ENCODE assay signal across 8 mouse cellular contexts in the genomic region with DNA sequence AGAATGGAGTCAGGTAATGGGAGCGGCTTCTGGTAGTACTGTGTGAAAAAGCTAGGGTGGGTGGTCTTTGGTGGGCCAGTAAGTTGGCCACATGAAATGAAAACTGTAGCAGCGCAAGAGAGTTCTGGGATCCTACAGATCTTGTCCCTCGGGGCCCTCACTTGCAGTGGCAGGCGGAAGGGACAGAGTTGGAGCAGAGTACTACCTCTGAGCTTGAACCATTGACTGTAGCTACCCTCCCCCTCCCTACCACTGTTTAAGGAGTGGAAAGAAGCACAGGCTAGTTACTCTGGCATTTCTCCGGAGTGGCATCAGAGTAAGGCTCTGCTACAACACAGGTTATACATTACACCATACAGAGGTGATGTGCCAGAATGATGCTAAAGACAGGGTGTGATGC. TPM values are rescaled to one million over a fixed set of nuclear protein-coding genes. Genes with fewer than 3 reads are reported as not detected.
DNase-seq lines count a peak whose midpoint lies in the region; ATAC-seq and TF ChIP-seq lines count a peak whose summit lies in the region.

No protein-coding gene starts in this region.

- intact Hi-C loops in left cerebral cortex, postnatal 14 days (cut with DNase I), result no loop called here

- TF ChIP-seq POLR2A in cerebellum, adult 2 months (IDR thresholded peaks at IDR 0.05; ENCODE audit: borderline replicate concordance, insufficient read depth, low read length), result no peak

- peak overlapping the region; percentile 56 for H3K4me2 ChIP-seq in forebrain, embryonic 13.5 days
- H3K4me2 ChIP-seq in liver, embryonic 15.5 days, result peak overlapping the region; percentile 65

- peak; percentile 80; the same call in 1 of the 2 replicates for ATAC-seq in forebrain, embryonic 13.5 days
- ATAC-seq in liver, embryonic 15.5 days (ENCODE audit: insufficient read depth), result peak; percentile 23

- H3K4me1 ChIP-seq in cerebellum, adult 2 months (ENCODE audit: control insufficient read depth, insufficient read depth, low read length), result no peaks in the 10 kb centered on the region
- 0 out of 2 replicates have a peak, but pooled peaks cover 3% of the 10 kb centered on the region for H3K4me1 ChIP-seq in forebrain, embryonic 13.5 days
- H3K4me1 ChIP-seq in liver, embryonic 15.5 days (replicated peaks), result peaks cover 8% of the 10 kb centered on the region; the same call in 1 of the 2 replicates

- no peaks in the 10 kb centered on the region for H3K79me2 ChIP-seq in C2C12 (ENCODE audit: control insufficient read depth, insufficient read depth)

- no peaks in the 10 kb centered on the region for H3K27me3 ChIP-seq in cerebellum, adult 2 months (ENCODE audit: control insufficient read depth, insufficient read depth, low read length)
- no peaks in the 10 kb centered on the region for H3K27me3 ChIP-seq in C2C12 (ENCODE audit: control insufficient read depth, insufficient read depth, insufficient read length)
- H3K27me3 ChIP-seq in forebrain, embryonic 13.5 days, result peaks cover 11% of the 10 kb centered on the region; the same call in 1 of the 2 replicates
- no peaks in the 10 kb centered on the region for H3K27me3 ChIP-seq in liver, embryonic 15.5 days

- H3K4me3 ChIP-seq in cerebellum, adult 2 months (replicated peaks; ENCODE audit: insufficient read depth, low read depth, low read length), result peak overlapping the region; percentile 77
- H3K4me3 ChIP-seq in C2C12 (ENCODE audit: insufficient read depth, poor library complexity, severe bottlenecking), result peak overlapping the region; percentile 46
- H3K4me3 ChIP-seq in forebrain, embryonic 13.5 days, result peak overlapping the region; percentile 49
- H3K4me3 ChIP-seq in liver, embryonic 15.5 days (replicated peaks), result peak overlapping the region; percentile 67

- H3K9me3 ChIP-seq in forebrain, embryonic 13.5 days (replicated peaks), result no peaks in the 10 kb centered on the region
- no peaks in the 10 kb centered on the region for H3K9me3 ChIP-seq in liver, embryonic 15.5 days (replicated peaks)

- no peak for TF ChIP-seq CTCF in cerebellum, adult 2 months (IDR thresholded peaks at IDR 0.05; ENCODE audit: borderline replicate concordance, insufficient read depth, low read depth, low read length)
- no peak for TF ChIP-seq CTCF in C2C12 (IDR thresholded peaks at IDR 0.05; ENCODE audit: control insufficient read depth, insufficient read depth, insufficient read length)

- WGBS in cerebellum, adult 2 months, result 8% methylated on average over 5 of the region's 5 CpGs
- WGBS in forebrain, embryonic 13.5 days, result 24% methylated on average over 5 of the region's 5 CpGs
- 16% methylated on average over 5 of the region's 5 CpGs for WGBS in liver, embryonic 15.5 days (ENCODE audit: insufficient replicate concordance)

- H3K9ac ChIP-seq in forebrain, embryonic 13.5 days, result peak overlapping the region; percentile 40
- peak overlapping the region; percentile 55 for H3K9ac ChIP-seq in liver, embryonic 15.5 days

- peaks cover 2% of the 10 kb centered on the region for H3K36me3 ChIP-seq in C2C12 (ENCODE audit: control insufficient read depth, insufficient read depth)
- no peaks in the 10 kb centered on the region for H3K36me3 ChIP-seq in forebrain, embryonic 13.5 days (ENCODE audit: poor library complexity, severe bottlenecking)
- H3K36me3 ChIP-seq in liver, embryonic 15.5 days (replicated peaks), result peaks cover 8% of the 10 kb centered on the region

- no peak overlapping the region for H3K27ac ChIP-seq in cerebellum, adult 2 months (ENCODE audit: insufficient read depth, low read length)
- H3K27ac ChIP-seq in forebrain, embryonic 13.5 days, result no peak overlapping the region
- 0 out of 2 replicates have a peak overlapping the region, but pooled peaks have one; percentile 38 for H3K27ac ChIP-seq in liver, embryonic 15.5 days (replicated peaks)

- peaks cover 2% of the 10 kb centered on the region for H3K79me3 ChIP-seq in C2C12 (ENCODE audit: low read depth)

- DNase-seq in cerebellum, adult 2 months, result no peak
- no peak for DNase-seq in cerebellum, postnatal 4 days (ENCODE audit: low spot score in 2 of 2)
- no peak for DNase-seq in embryo, embryonic 11 days
- no peak for DNase-seq in gastrocnemius, postnatal 10 days
- no peak for DNase-seq in left cerebral cortex, postnatal 14 days (ENCODE audit: low spot score in 2 of 2)

- H3ac ChIP-seq in C2C12 (ENCODE audit: control insufficient read depth, insufficient read length, low read depth), result peak overlapping the region; percentile 56

TF ChIP-seq in C2C12, 6 proteins besides CTCF, POLR2A, EP300 and RAD21:
- no peak for TF ChIP-seq CEBPB (IDR thresholded peaks at IDR 0.05; ENCODE audit: low read depth)
- TF ChIP-seq MYOD1 (IDR thresholded peaks at IDR 0.05; ENCODE audit: control insufficient read depth, insufficient read length, low read depth), result no peak

RNA-seq across cellular contexts. Expression of a gene that starts 0.3 kb away (rescaled TPM):
- 11.9 and 12.5 TPM in 2 replicates for polyA plus RNA-seq in cerebellum, adult 2 months (2012; rRNA removed)
- 4.4 TPM for polyA plus RNA-seq in C2C12 (2012; fragmentation: generic; extraction: Trizol)
- polyA plus RNA-seq in forebrain, embryonic 13.5 days (2015; fragmentation: Nextera tagmentation; extraction: Ambion mirVana), result 12.2 and 12.3 TPM in 2 replicates
- 26.0 and 27.1 TPM in 2 replicates for polyA plus RNA-seq in liver, embryonic 15.5 days (2015; fragmentation: Nextera tagmentation; extraction: Ambion mirVana)
- 10 to 100 TPM; 24.6 to 25.9 TPM for total RNA-seq in gastrocnemius, postnatal 10 days (2021)
- 10 to 100 TPM in 1 of 2 experiments, 1 to 10 TPM in 1; 9.8 to 12.6 TPM for total RNA-seq in left cerebral cortex, postnatal 14 days (2021)

RNA-seq across cellular contexts. Expression of a gene that starts 0.4 kb away (rescaled TPM):
- 18.1 and 18.3 TPM in 2 replicates for polyA plus RNA-seq in cerebellum, adult 2 months (2012; rRNA removed)
- polyA plus RNA-seq in C2C12 (2012; fragmentation: generic; extraction: Trizol), result 25.5 TPM
- 47.6 and 49.1 TPM in 2 replicates for polyA plus RNA-seq in forebrain, embryonic 13.5 days (2015; fragmentation: Nextera tagmentation; extraction: Ambion mirVana)
- polyA plus RNA-seq in liver, embryonic 15.5 days (2015; fragmentation: Nextera tagmentation; extraction: Ambion mirVana), result 37.0 and 37.5 TPM in 2 replicates
- 10 to 100 TPM; 14.7 to 16.0 TPM for total RNA-seq in gastrocnemius, postnatal 10 days (2021)
- 10 to 100 TPM; 15.4 to 16.3 TPM for total RNA-seq in left cerebral cortex, postnatal 14 days (2021)

RNA-seq across cellular contexts. Expression of a gene that starts 49.6 kb away (rescaled TPM):
- 0.05 and 0.14 TPM in 2 replicates for polyA plus RNA-seq in cerebellum, adult 2 months (2012; rRNA removed)
- not detected for polyA plus RNA-seq in C2C12 (2012; fragmentation: generic; extraction: Trizol)
- not detected in 2 replicates for polyA plus RNA-seq in forebrain, embryonic 13.5 days (2015; fragmentation: Nextera tagmentation; extraction: Ambion mirVana)
- not detected in 2 replicates for polyA plus RNA-seq in liver, embryonic 15.5 days (2015; fragmentation: Nextera tagmentation; extraction: Ambion mirVana)
- under 1 TPM in 1 of 2 experiments, not detected in 1; 0.09 TPM for total RNA-seq in gastrocnemius, postnatal 10 days (2021)
- not detected for total RNA-seq in left cerebral cortex, postnatal 14 days (2021)
